Mouse (Mus musculus) Muller cell, postnatal 12 days (primary cell): Measurements from ENCODE around the gene Gss.
"Not testable (repeated sequence)": the region's sequence is repeated elsewhere in the genome, so short reads cannot be mapped to it uniquely, and the experiment has no call there.

Experiments used
- DNase-seq: peaks from one replicate; pipeline ENCODE4 v3.0.0-alpha.2; 2015; ENCODE audit errors: inconsistent ontology term

Gene Gss

GRCm38 (mm10) chr2:155574700-155575099, 17.9 kb downstream of the Gss start:
- DNase-seq, result no peak

- DNase-seq, result no peak
Observed at GRCm38 (mm10) chr2:155573996-155574395, 18.6 kb downstream of the Gss start.

- no peak for DNase-seq
Observed at GRCm38 (mm10) chr2:155573001-155573400, 19.6 kb downstream of the Gss start.

- DNase-seq, result no peak
Observed at GRCm38 (mm10) chr2:155569223-155569807, 23.3 kb downstream of the Gss start.

- no peak for DNase-seq
Observed at GRCm38 (mm10) chr2:155567751-155568150, 24.9 kb downstream of the Gss start.

GRCm38 (mm10) chr2:155562934-155563333, 29.7 kb downstream of the Gss start:
- DNase-seq, result no peak

GRCm38 (mm10) chr2:155562209-155562608, 30.4 kb downstream of the Gss start:
- no peak for DNase-seq

GRCm38 (mm10) chr2:155554426-155554985, 38.1 kb downstream of the Gss start:
- no peak for DNase-seq

GRCm38 (mm10) chr2:155552949-155553354, 39.7 kb downstream of the Gss start:
- no peak for DNase-seq

- DNase-seq, result no peak
Observed at GRCm38 (mm10) chr2:155552336-155552735, 40.3 kb downstream of the Gss start.

- DNase-seq, result no peak
Observed at GRCm38 (mm10) chr2:155546955-155547354, 45.7 kb downstream of the Gss start.

GRCm38 (mm10) chr2:155540822-155541458, 51.7 kb downstream of the Gss start:
- DNase-seq, result peak; percentile 85

- no peak for DNase-seq
Observed at GRCm38 (mm10) chr2:155539696-155540095, 52.9 kb downstream of the Gss start.

GRCm38 (mm10) chr2:155538463-155539057, 54.0 kb downstream of the Gss start:
- DNase-seq, result not testable (repeated sequence)

- no peak for DNase-seq
Observed at GRCm38 (mm10) chr2:155537761-155538462, 54.7 kb downstream of the Gss start.

- no peak for DNase-seq
Observed at GRCm38 (mm10) chr2:155536292-155536691, 56.3 kb downstream of the Gss start.

- no peak for DNase-seq
Observed at GRCm38 (mm10) chr2:155527367-155527766, 65.2 kb downstream of the Gss start.

- no peak for DNase-seq
Observed at GRCm38 (mm10) chr2:155524378-155524777, 68.2 kb downstream of the Gss start.

- no peak for DNase-seq
Observed at GRCm38 (mm10) chr2:155523706-155524105, 68.9 kb downstream of the Gss start.

GRCm38 (mm10) chr2:155518531-155519270, 73.9 kb downstream of the Gss start:
- DNase-seq, result no peak
